Comparison of ENCODE assay signal across 30 mouse cellular contexts in genomic region chr15:16810787-16811186, GRCm38 (mm10).
DNase-seq lines count a peak whose midpoint lies in the region; ATAC-seq and TF ChIP-seq lines count a peak whose summit lies in the region.
"Had no signal": no experiment of that assay in that cellular context is flagged by ENCODE, and none has a peak within 500 bp of the region (broad histone marks: within the 10 kb centered on the region; RNA-seq: fewer than 3 reads in every experiment).

No protein-coding gene starts in this region.

- TF ChIP-seq RAD21 in MEL (IDR thresholded peaks at IDR 0.05; ENCODE audit: low read depth, low read length), result peak; percentile 64

- no peak for TF ChIP-seq POLR2A in MEL (IDR thresholded peaks at IDR 0.05; ENCODE audit: control insufficient read depth in 1 of 2, insufficient read depth in 1 of 2, low read depth in 1 of 2, low read length in 2 of 2, poor library complexity in 1 of 2)

- no peak for DNase-seq in forebrain, postnatal 0 days
- DNase-seq in forebrain, embryonic 10.5 days (ENCODE audit: extremely low spot score, low spot score), result no peak
- no peak for DNase-seq in left cerebral cortex, adult 2 months (ENCODE audit: extremely low spot score in 1 of 2, low spot score in 2 of 2)
- no peak for DNase-seq in left cerebral cortex, postnatal 14 days (ENCODE audit: low spot score in 2 of 2)
- DNase-seq in MEL (ENCODE audit: low read depth, low spot score), result peak; percentile 61
- DNase-seq in stomach, postnatal 0 days (ENCODE audit: low spot score), result no peak
- no peak for DNase-seq in heart, postnatal 4 days
- DNase-seq in right cerebral cortex, postnatal 14 days, result no peak
- DNase-seq: adrenal gland, postnatal 14 days; cerebellum, adult 18-20 months; cerebellum, postnatal 14 days; gastrocnemius, postnatal 25 days; heart, adult 18-20 months; heart, postnatal 36 days; kidney, adult 11 months; layer of hippocampus, adult 9-11 months; lung, adult 18-20 months; lung, postnatal 4 days; spleen, adult 18-20 months; thymus, adult 18-20 months; thymus, postnatal 25 days had no signal

- no peak overlapping the region for H3K4me2 ChIP-seq in forebrain, postnatal 0 days (ENCODE audit: low read depth)
- H3K4me2 ChIP-seq in stomach, postnatal 0 days (replicated peaks; ENCODE audit: low read depth), result no peak overlapping the region
- H3K4me2 ChIP-seq: forebrain, embryonic 12.5 days; heart, embryonic 11.5 days; hindbrain, embryonic 13.5 days; limb, embryonic 13.5 days; liver, embryonic 12.5 days; midbrain, embryonic 12.5 days had no signal

- H3K4me3 ChIP-seq in forebrain, postnatal 0 days (ENCODE audit: low read depth, low read length), result no peak overlapping the region
- H3K4me3 ChIP-seq in forebrain, embryonic 10.5 days, result no peak overlapping the region
- no peak overlapping the region for H3K4me3 ChIP-seq in left cerebral cortex, adult 2 months
- no peak overlapping the region for H3K4me3 ChIP-seq in MEL (ENCODE audit: control insufficient read depth in 1 of 2, insufficient read depth in 1 of 2, low read depth in 2 of 2, low read length in 2 of 2)
- no peak overlapping the region for H3K4me3 ChIP-seq in stomach, postnatal 0 days (ENCODE audit: low read depth, low read length)
- H3K4me3 ChIP-seq: erythroblast, embryonic 14.5 days; forebrain, embryonic 12.5 days; hindbrain, embryonic 13.5 days; limb, embryonic 13.5 days; liver, embryonic 12.5 days; megakaryocyte, embryonic 14.5 days; midbrain, embryonic 12.5 days had no signal

- no peak overlapping the region for H3K9ac ChIP-seq in forebrain, postnatal 0 days
- no peak overlapping the region for H3K9ac ChIP-seq in MEL (ENCODE audit: control insufficient read depth, low read depth, low read length, poor library complexity, severe bottlenecking)
- no peak overlapping the region for H3K9ac ChIP-seq in stomach, postnatal 0 days (ENCODE audit: low read length)
- H3K9ac ChIP-seq: forebrain, embryonic 12.5 days; hindbrain, embryonic 13.5 days; limb, embryonic 13.5 days; liver, embryonic 12.5 days; midbrain, embryonic 12.5 days had no signal

- no peaks in the 10 kb centered on the region for H3K79me2 ChIP-seq in MEL (ENCODE audit: control insufficient read depth, insufficient read depth, low read length, poor library complexity)

- H3K4me1 ChIP-seq in forebrain, postnatal 0 days (ENCODE audit: insufficient read depth), result no peaks in the 10 kb centered on the region
- no peaks in the 10 kb centered on the region for H3K4me1 ChIP-seq in forebrain, embryonic 10.5 days
- no peaks in the 10 kb centered on the region for H3K4me1 ChIP-seq in MEL (ENCODE audit: control insufficient read depth in 1 of 2, insufficient read depth in 2 of 2, low read length in 2 of 2)
- H3K4me1 ChIP-seq in stomach, postnatal 0 days (replicated peaks; ENCODE audit: control insufficient read depth, insufficient read depth), result no peaks in the 10 kb centered on the region
- H3K4me1 ChIP-seq: forebrain, embryonic 12.5 days; hindbrain, embryonic 13.5 days; limb, embryonic 13.5 days; liver, embryonic 12.5 days; megakaryocyte, embryonic 14.5 days; midbrain, embryonic 12.5 days had no signal

- no peak overlapping the region for H3K27ac ChIP-seq in forebrain, postnatal 0 days (ENCODE audit: low read depth, low read length)
- H3K27ac ChIP-seq in forebrain, embryonic 10.5 days, result no peak overlapping the region
- no peak overlapping the region for H3K27ac ChIP-seq in left cerebral cortex, adult 2 months
- no peak overlapping the region for H3K27ac ChIP-seq in MEL (ENCODE audit: control insufficient read depth, low read depth, low read length)
- no peak overlapping the region for H3K27ac ChIP-seq in stomach, postnatal 0 days (replicated peaks)
- H3K27ac ChIP-seq: forebrain, embryonic 12.5 days; hindbrain, embryonic 13.5 days; limb, embryonic 13.5 days; liver, embryonic 12.5 days; midbrain, embryonic 12.5 days had no signal

- no peaks in the 10 kb centered on the region for H3K9me3 ChIP-seq in forebrain, postnatal 0 days (ENCODE audit: low read length)
- H3K9me3 ChIP-seq in forebrain, embryonic 10.5 days, result no peaks in the 10 kb centered on the region
- H3K9me3 ChIP-seq in MEL (replicated peaks; ENCODE audit: insufficient read depth, low read length), result no peaks in the 10 kb centered on the region
- no peaks in the 10 kb centered on the region for H3K9me3 ChIP-seq in stomach, postnatal 0 days (ENCODE audit: control insufficient read depth, low read length)
- H3K9me3 ChIP-seq: forebrain, embryonic 12.5 days; hindbrain, embryonic 13.5 days; limb, embryonic 13.5 days; liver, embryonic 12.5 days; megakaryocyte, embryonic 14.5 days; midbrain, embryonic 12.5 days had no signal

- ATAC-seq in forebrain, postnatal 0 days, result no peak
- ATAC-seq in stomach, postnatal 0 days (ENCODE audit: low FRiP score, low TSS enrichment), result no peak
- ATAC-seq: liver, embryonic 12.5 days; lung, postnatal 0 days had no signal

- no peaks in the 10 kb centered on the region for H3K36me3 ChIP-seq in forebrain, postnatal 0 days (ENCODE audit: insufficient read depth)
- H3K36me3 ChIP-seq in forebrain, embryonic 10.5 days (replicated peaks), result no peaks in the 10 kb centered on the region
- H3K36me3 ChIP-seq in MEL (ENCODE audit: control insufficient read depth in 1 of 2, insufficient read depth in 2 of 2, low read length in 2 of 2), result peaks cover 0 to 4% of the 10 kb centered on the region in 2 experiments; a peak in 2 of 4 replicates
- no peaks in the 10 kb centered on the region for H3K36me3 ChIP-seq in stomach, postnatal 0 days (ENCODE audit: control insufficient read depth, insufficient read depth, low read length)
- H3K36me3 ChIP-seq: forebrain, embryonic 12.5 days; hindbrain, embryonic 13.5 days; limb, embryonic 13.5 days; liver, embryonic 12.5 days; midbrain, embryonic 12.5 days had no signal

- intact Hi-C loops in left cerebral cortex, adult 2 months (cut with DNase I), result no loop called here
- intact Hi-C loops in left cerebral cortex, postnatal 14 days (cut with DNase I), result no loop called here

- no peaks in the 10 kb centered on the region for H3K27me3 ChIP-seq in forebrain, postnatal 0 days (ENCODE audit: insufficient read depth, low read length)
- H3K27me3 ChIP-seq in forebrain, embryonic 10.5 days (ENCODE audit: poor library complexity, severe bottlenecking), result no peaks in the 10 kb centered on the region
- no peaks in the 10 kb centered on the region for H3K27me3 ChIP-seq in MEL (ENCODE audit: control insufficient read depth in 1 of 2, insufficient read depth in 2 of 2, low read length in 2 of 2)
- no peaks in the 10 kb centered on the region for H3K27me3 ChIP-seq in stomach, postnatal 0 days (ENCODE audit: control insufficient read depth, insufficient read depth, low read length)
- H3K27me3 ChIP-seq: forebrain, embryonic 12.5 days; hindbrain, embryonic 13.5 days; limb, embryonic 13.5 days; liver, embryonic 12.5 days; megakaryocyte, embryonic 14.5 days; midbrain, embryonic 12.5 days had no signal

- 69% methylated on average over 3 of the region's 3 CpGs for WGBS in forebrain, postnatal 0 days
- WGBS in forebrain, embryonic 10.5 days, result 73% methylated on average over 3 of the region's 3 CpGs
- 65% methylated on average over 3 of the region's 3 CpGs for WGBS in stomach, postnatal 0 days

- TF ChIP-seq CTCF in forebrain, postnatal 0 days (IDR thresholded peaks at IDR 0.05; ENCODE audit: low read depth), result 0 out of 2 replicates have a peak, but pooled peaks have one; percentile 14
- peak; percentile 33 for TF ChIP-seq CTCF in left cerebral cortex, adult 2 months (IDR thresholded peaks at IDR 0.05)
- TF ChIP-seq CTCF in MEL (IDR thresholded peaks at IDR 0.05 in 2 of 3, conservative IDR thresholded peaks at IDR 0.05 in 1 of 3; ENCODE audit: control insufficient read depth in 1 of 3, insufficient read depth in 1 of 3, low read depth in 2 of 3, low read length in 3 of 3, poor library complexity in 1 of 3, severe bottlenecking in 1 of 3), result peak; percentile 15 to 59 (median 35); a peak in 4 of 6 replicates
- peak; percentile 27; the same call in 1 of the 2 replicates for TF ChIP-seq CTCF in stomach, postnatal 0 days (IDR thresholded peaks at IDR 0.05; ENCODE audit: low read depth)

- no peak for TF ChIP-seq EP300 in MEL (IDR thresholded peaks at IDR 0.05; ENCODE audit: low read depth in 1 of 2, low read length in 2 of 2)
- no peak for TF ChIP-seq EP300 in stomach, postnatal 0 days (optimal IDR thresholded peaks at IDR 0.05)

TF ChIP-seq in MEL, 35 proteins besides CTCF, POLR2A, EP300 and RAD21:
- peak; percentile 50; the same call in 1 of the 2 replicates for TF ChIP-seq ZC3H11A (IDR thresholded peaks at IDR 0.05; ENCODE audit: low read depth, low read length)
- no peak for TF ChIP-seq ZKSCAN1 (IDR thresholded peaks at IDR 0.05; ENCODE audit: low read depth, low read length)
- no peak for TF ChIP-seq MAZ (IDR thresholded peaks at IDR 0.05; ENCODE audit: low read depth, low read length)
- no peak for TF ChIP-seq NRF1 (IDR thresholded peaks at IDR 0.05; ENCODE audit: insufficient read depth, low read depth, low read length, poor library complexity, severe bottlenecking)
- TF ChIP-seq SMC3 (IDR thresholded peaks at IDR 0.05; ENCODE audit: low read depth, low read length), result peak; percentile 65
